Mouse (Mus musculus): ENCODE results near the gene Uimc1. TPM values are rescaled to one million over a fixed set of nuclear protein-coding genes. Genes with fewer than 3 reads are reported as not detected.

The Uimc1 gene
- polyA plus RNA-seq, 1 experiment = 41.7 TPM

- Histone ChIP-seq H3K27ac (ENCODE audit: insufficient read depth, low read depth, low read length) (peak overlapping the region; percentile 85; the same call in 1 of the 2 replicates), H3K4me1 (ENCODE audit: control insufficient read depth, insufficient read depth, low read length) (peaks cover 56% of the 10 kb centered on the region), H3K4me3 (ENCODE audit: insufficient read depth, low read length) (peak overlapping the region; percentile 55)
- no peak for TF ChIP-seq POLR2A (IDR thresholded peaks at IDR 0.05; ENCODE audit: borderline replicate concordance, low read depth, low read length)
- no peak for TF ChIP-seq CTCF (IDR thresholded peaks at IDR 0.05; ENCODE audit: low read depth, low read length)
These were observed 81.4 kb downstream of the Uimc1 start for GRCm38 (mm10) chr13:55018700-55019099.

- H3K27ac ChIP-seq (ENCODE audit: insufficient read depth, low read depth, low read length) = peak overlapping the region; percentile 16
- peaks cover 50% of the 10 kb centered on the region for H3K4me1 ChIP-seq (ENCODE audit: control insufficient read depth, insufficient read depth, low read length)
- TF ChIP-seq CTCF (IDR thresholded peaks at IDR 0.05; ENCODE audit: low read depth, low read length) (no peak), POLR2A (IDR thresholded peaks at IDR 0.05; ENCODE audit: borderline replicate concordance, low read depth, low read length) (no peak)
- 0 out of 2 replicates have a peak overlapping the region, but pooled peaks have one; percentile 0 for H3K4me3 ChIP-seq (ENCODE audit: insufficient read depth, low read length)
These were observed 82.1 kb downstream of the Uimc1 start for GRCm38 (mm10) chr13:55017898-55018599.

GRCm38 (mm10) chr13:55017154-55017897 lies 82.8 kb downstream of the Uimc1 start:
- TF ChIP-seq POLR2A (IDR thresholded peaks at IDR 0.05; ENCODE audit: borderline replicate concordance, low read depth, low read length) (no peak), CTCF (IDR thresholded peaks at IDR 0.05; ENCODE audit: low read depth, low read length) (no peak)
- Histone ChIP-seq H3K27ac (ENCODE audit: insufficient read depth, low read depth, low read length) (0 out of 2 replicates have a peak overlapping the region, but pooled peaks have one; percentile 28), H3K4me1 (ENCODE audit: control insufficient read depth, insufficient read depth, low read length) (peaks cover 46% of the 10 kb centered on the region), H3K4me3 (ENCODE audit: insufficient read depth, low read length) (no peak overlapping the region)

- peaks cover 33% of the 10 kb centered on the region for H3K4me1 ChIP-seq (ENCODE audit: control insufficient read depth, insufficient read depth, low read length)
- TF ChIP-seq CTCF (IDR thresholded peaks at IDR 0.05; ENCODE audit: low read depth, low read length) = no peak
- no peak for TF ChIP-seq POLR2A (IDR thresholded peaks at IDR 0.05; ENCODE audit: borderline replicate concordance, low read depth, low read length)
- no peak overlapping the region for H3K27ac ChIP-seq (ENCODE audit: insufficient read depth, low read depth, low read length)
- H3K4me3 ChIP-seq (ENCODE audit: insufficient read depth, low read length) = no peak overlapping the region
These were observed 85.6 kb downstream of the Uimc1 start for GRCm38 (mm10) chr13:55014451-55014850.

- Histone ChIP-seq H3K27ac (ENCODE audit: insufficient read depth, low read depth, low read length) (no peak overlapping the region), H3K4me1 (ENCODE audit: control insufficient read depth, insufficient read depth, low read length) (peaks cover 28% of the 10 kb centered on the region), H3K4me3 (ENCODE audit: insufficient read depth, low read length) (no peak overlapping the region)
- no peak for TF ChIP-seq CTCF (IDR thresholded peaks at IDR 0.05; ENCODE audit: low read depth, low read length)
These were observed 86.3 kb downstream of the Uimc1 start for GRCm38 (mm10) chr13:55013702-55014344.

GRCm38 (mm10) chr13:55011981-55012478 lies 88.1 kb downstream of the Uimc1 start:
- Histone ChIP-seq H3K4me1 (ENCODE audit: control insufficient read depth, insufficient read depth, low read length) (peaks cover 13% of the 10 kb centered on the region), H3K27ac (ENCODE audit: insufficient read depth, low read depth, low read length) (no peak overlapping the region), H3K4me3 (ENCODE audit: insufficient read depth, low read length) (no peak overlapping the region)
- TF ChIP-seq CTCF (IDR thresholded peaks at IDR 0.05; ENCODE audit: low read depth, low read length) = no peak

- H3K4me3 ChIP-seq (ENCODE audit: insufficient read depth, low read length) = no peak overlapping the region
- H3K27ac ChIP-seq (ENCODE audit: insufficient read depth, low read depth, low read length) = no peak overlapping the region
- H3K4me1 ChIP-seq (ENCODE audit: control insufficient read depth, insufficient read depth, low read length) = peaks cover 4% of the 10 kb centered on the region
- TF ChIP-seq POLR2A (IDR thresholded peaks at IDR 0.05; ENCODE audit: borderline replicate concordance, low read depth, low read length) (no peak), CTCF (IDR thresholded peaks at IDR 0.05; ENCODE audit: low read depth, low read length) (no peak)
These were observed 89.0 kb downstream of the Uimc1 start for GRCm38 (mm10) chr13:55011103-55011502.

GRCm38 (mm10) chr13:55008589-55008988 lies 91.5 kb downstream of the Uimc1 start:
- no peaks in the 10 kb centered on the region for H3K4me1 ChIP-seq (ENCODE audit: control insufficient read depth, insufficient read depth, low read length)
- no peak overlapping the region for H3K4me3 ChIP-seq (ENCODE audit: insufficient read depth, low read length)
- H3K27ac ChIP-seq (ENCODE audit: insufficient read depth, low read depth, low read length) = no peak overlapping the region
- TF ChIP-seq CTCF (IDR thresholded peaks at IDR 0.05; ENCODE audit: low read depth, low read length) (no peak), POLR2A (IDR thresholded peaks at IDR 0.05; ENCODE audit: borderline replicate concordance, low read depth, low read length) (no peak)

- Histone ChIP-seq H3K4me1 (ENCODE audit: control insufficient read depth, insufficient read depth, low read length) (no peaks in the 10 kb centered on the region), H3K4me3 (ENCODE audit: insufficient read depth, low read length) (no peak overlapping the region), H3K27ac (ENCODE audit: insufficient read depth, low read depth, low read length) (no peak overlapping the region)
- TF ChIP-seq CTCF (IDR thresholded peaks at IDR 0.05; ENCODE audit: low read depth, low read length) = no peak
- TF ChIP-seq POLR2A (IDR thresholded peaks at IDR 0.05; ENCODE audit: borderline replicate concordance, low read depth, low read length) = no peak
These were observed 93.7 kb downstream of the Uimc1 start for GRCm38 (mm10) chr13:55006415-55006742.

All from bone marrow macrophage, adult 2 months (primary cell).